Mouse (Mus musculus) inflammation-experienced regulatory T-cells, adult 6 months (primary cell): ENCODE measurements at regions not wholly inside any gene's neighbourhood (a gene's known extent, or its start where the extent isn't known, plus 50 kb on each side); places are given as distances from the start of the nearest gene placed in this dataset.

Experiments used
- ATAC-seq: one replicate; pipeline ENCODE4 v1.8.0; 2017

DNA sequence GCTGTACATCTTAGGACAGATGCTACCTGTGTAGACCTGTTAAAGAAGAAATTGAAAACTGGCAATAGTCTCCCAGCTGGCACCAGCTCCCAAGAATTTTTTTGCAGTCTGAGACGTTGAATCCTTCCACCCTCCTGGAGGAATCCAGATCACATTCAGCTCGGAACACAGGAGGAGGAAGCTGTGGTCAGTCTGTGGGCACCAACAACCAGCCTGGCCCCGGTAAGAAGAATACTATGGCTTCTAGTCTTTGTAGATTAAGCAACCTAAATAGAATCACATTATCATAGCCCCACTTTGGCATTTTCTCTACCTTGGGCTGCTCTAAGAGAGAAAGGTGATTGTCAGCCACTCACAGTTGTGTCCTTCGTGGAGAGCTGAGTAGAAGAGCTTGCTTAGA lies 277.0 kb downstream of the Gm19410 start:
- ATAC-seq = no peak
